Mouse (Mus musculus): ENCODE measurements around the gene Fus. TPM values are rescaled to one million over a fixed set of nuclear protein-coding genes. Genes with fewer than 3 reads are reported as not detected.

Gene Fus
- total RNA-seq, 2 experiments from 2014 or later = 328 to 375 TPM

Other genes with a start within 250 kb of the Fus start
- not detected for gene Ctf2, start 235.3 kb upstream of the Fus start, total RNA-seq (2021)
- gene Fbxl19, start 222.9 kb upstream of the Fus start, total RNA-seq (2021) = 10 to 100 TPM; 73.0 to 73.5 TPM
- gene Orai3, start 197.6 kb upstream of the Fus start, total RNA-seq (2021) = 10 to 100 TPM; 22.4 to 22.7 TPM
- gene Setd1a, start 190.8 kb upstream of the Fus start, total RNA-seq (2021) = 10 to 100 TPM; 38.2 to 41.8 TPM
- gene Gm49388, start 181.8 kb upstream of the Fus start, total RNA-seq (2021) = 1 to 10 TPM; 4.1 to 4.7 TPM
- 1 to 10 TPM; 5.9 to 6.6 TPM for gene Hsd3b7, start 166.9 kb upstream of the Fus start, total RNA-seq (2021)
- gene Stx4a, start 143.2 kb upstream of the Fus start, total RNA-seq (2021) = 10 to 100 TPM; 51.4 to 59.6 TPM
- gene Stx1b, start 142.9 kb upstream of the Fus start, total RNA-seq (2021) = 100 to 1,000 TPM; 341 to 360 TPM
- gene Zfp646, start 91.2 kb upstream of the Fus start, total RNA-seq (2021) = 10 to 100 TPM; 28.1 to 29.0 TPM
- gene Zfp668, start 90.6 kb upstream of the Fus start, total RNA-seq (2021) = 10 to 100 TPM; 22.4 to 23.9 TPM
- gene Prss53, start 76.5 kb upstream of the Fus start, total RNA-seq (2021) = 1 to 10 TPM in 1 of 2 experiments, under 1 TPM in 1; 0.98 to 1.4 TPM
- gene Gm21974, start 72.0 kb upstream of the Fus start, total RNA-seq (2021) = not detected
- gene Vkorc1, start 71.8 kb upstream of the Fus start, total RNA-seq (2021) = 10 to 100 TPM; 20.2 to 24.7 TPM
- 10 to 100 TPM; 38.5 to 48.9 TPM for gene Bckdk, start 63.4 kb upstream of the Fus start, total RNA-seq (2021)
- gene Kat8, start 54.9 kb upstream of the Fus start, total RNA-seq (2021) = 10 to 100 TPM; 24.0 to 30.0 TPM
- gene Prss8, start 37.4 kb upstream of the Fus start, total RNA-seq (2021) = under 1 TPM in 1 of 2 experiments, not detected in 1; 0.60 TPM
- gene Prss36, start 20.7 kb upstream of the Fus start, total RNA-seq (2021) = 10 to 100 TPM; 12.2 to 12.4 TPM
- gene Pycard, start 26.4 kb downstream of the Fus start, total RNA-seq (2021) = 1 to 10 TPM; 1.5 to 4.3 TPM
- under 1 TPM; 0.25 to 0.36 TPM for gene Trim72, start 36.5 kb downstream of the Fus start, total RNA-seq (2021)
- gene Itgam, start 95.2 kb downstream of the Fus start, total RNA-seq (2021) = 10 to 100 TPM; 11.1 to 13.1 TPM
- under 1 TPM in 1 of 2 experiments, not detected in 1; 0.12 TPM for gene Gm49368, start 95.2 kb downstream of the Fus start, total RNA-seq (2021)
- gene Itgax, start 162.1 kb downstream of the Fus start, total RNA-seq (2021) = under 1 TPM; 0.26 to 0.39 TPM
- 1 to 10 TPM; 1.1 to 1.4 TPM for gene Itgad, start 186.9 kb downstream of the Fus start, total RNA-seq (2021)
- gene Cox6a2, start 238.9 kb downstream of the Fus start, total RNA-seq (2021) = 1 to 10 TPM; 3.5 to 8.1 TPM

Data from layer of hippocampus, postnatal 14 days (tissue).